Mouse (Mus musculus) testis, postnatal 14 days (tissue): ENCODE measurements around the gene Fig4.

Experiments used
- DNase-seq: peaks from one replicate; pipeline ENCODE4 v3.0.0; 2021; ENCODE audit warnings: low spot score

Fig4 gene

DNA sequence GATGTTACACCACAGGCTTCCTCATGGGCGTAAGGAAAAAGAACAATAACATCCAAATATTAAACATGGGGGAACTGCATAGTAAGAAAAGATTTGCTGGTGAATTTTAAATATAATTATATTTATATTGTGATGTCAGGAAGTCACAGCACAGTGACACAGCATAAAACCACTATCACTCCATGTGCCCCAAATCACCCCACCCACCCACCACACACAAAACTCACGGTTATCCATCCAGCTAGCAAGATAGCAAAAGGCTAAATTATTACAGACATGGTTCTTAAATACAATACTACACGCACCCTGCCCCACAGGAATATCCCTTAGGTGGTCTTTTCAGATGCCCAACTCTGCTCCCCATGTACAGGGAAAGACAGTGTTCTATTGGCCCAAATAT lies 89.0 kb downstream of the Fig4 start:
- no peak for DNase-seq

DNA sequence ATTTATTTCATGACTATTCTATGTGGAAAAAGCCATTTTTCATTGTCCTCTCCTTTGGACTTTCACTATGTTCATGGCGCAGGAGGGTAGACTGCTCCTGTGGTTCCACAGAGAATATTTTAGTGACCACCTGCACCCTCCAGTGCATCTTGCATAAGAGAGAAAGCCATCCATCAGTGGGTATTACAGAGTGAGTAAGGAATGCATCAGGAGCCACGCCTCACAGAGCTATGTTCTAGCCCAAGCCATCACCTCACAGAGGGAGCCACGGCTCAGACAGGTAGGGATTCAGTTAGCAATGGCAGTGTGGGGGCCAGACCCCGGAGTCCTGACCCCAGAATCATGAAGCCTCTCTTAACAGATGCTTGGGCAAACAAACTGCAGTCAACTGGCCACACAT lies 93.5 kb downstream of the Fig4 start:
- no peak for DNase-seq

DNA sequence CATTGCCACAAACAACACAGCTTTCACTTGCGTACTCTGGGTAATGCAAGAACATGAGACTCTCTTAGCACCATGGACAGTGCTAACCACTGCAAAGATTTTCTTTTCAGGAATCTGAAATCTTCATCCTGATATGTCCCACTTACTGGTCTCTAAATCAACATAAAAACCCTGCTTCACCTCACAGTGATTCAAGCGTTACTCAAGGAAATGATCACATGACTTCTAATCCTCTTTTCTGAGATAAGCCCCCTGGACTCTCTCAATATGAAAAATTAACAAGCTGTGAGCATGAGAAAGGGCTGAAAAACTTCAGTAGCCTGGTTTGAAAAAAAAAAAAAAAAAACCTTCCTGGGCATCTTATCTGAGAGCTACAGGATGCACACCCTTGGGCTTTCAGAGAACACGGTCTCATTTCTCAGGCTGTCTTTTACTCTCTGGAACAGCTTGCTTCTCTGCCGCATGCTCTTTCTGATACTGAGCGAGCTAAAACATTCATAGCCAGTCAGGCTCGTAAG lies 94.1 kb downstream of the Fig4 start:
- DNase-seq, result no peak

DNA sequence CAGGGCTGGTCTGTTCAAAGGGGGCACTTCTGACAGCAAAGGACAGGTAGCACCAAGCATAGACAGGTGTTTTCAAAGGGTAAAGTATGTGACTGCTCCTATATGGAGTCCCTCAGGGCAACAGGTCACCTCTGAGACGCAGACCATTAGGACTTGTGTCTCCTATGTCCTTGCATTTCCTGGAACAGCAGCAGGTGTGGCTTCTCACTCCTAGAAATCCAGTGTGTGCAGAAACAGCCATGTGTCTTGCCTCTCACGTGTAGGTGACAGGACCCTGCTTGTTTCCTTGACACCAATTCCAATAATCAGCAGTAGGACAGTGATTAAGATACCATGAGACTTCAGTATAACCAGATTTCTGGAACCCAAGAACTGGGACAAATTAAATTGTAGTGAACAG lies 97.4 kb downstream of the Fig4 start:
- DNase-seq, result no peak

DNA sequence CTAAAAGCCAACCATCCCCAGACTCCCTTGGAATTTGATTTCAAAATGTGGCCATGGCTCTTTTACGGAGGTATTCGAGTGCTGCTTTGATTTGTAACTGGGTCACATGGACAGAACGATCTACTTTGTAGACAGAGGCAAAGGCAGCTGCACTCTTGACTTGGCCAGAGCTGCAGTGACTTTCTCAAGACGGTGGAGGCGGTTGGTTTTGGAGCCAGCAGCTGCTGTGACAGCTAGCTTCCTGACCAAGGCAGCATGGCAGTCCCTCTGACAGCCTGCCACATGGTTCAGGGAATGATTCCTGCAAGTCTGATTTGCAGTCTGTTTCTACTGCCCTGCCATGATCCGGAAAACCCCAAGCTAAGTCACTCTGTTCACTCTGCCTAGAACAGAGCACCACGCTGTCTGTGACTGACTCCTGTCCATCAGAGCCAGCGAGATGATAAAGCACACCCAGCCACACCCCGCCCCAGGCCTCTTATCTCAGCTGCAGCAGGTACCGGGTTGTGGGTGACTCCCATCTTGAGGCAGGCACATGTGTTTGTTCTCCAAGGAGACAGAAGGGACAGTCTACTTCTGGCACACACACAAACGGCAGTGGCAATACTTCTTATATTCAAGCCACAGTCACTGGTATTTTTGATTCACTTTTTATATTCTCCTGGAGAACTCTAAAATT lies 98.3 kb downstream of the Fig4 start:
- DNase-seq, result no peak

DNA sequence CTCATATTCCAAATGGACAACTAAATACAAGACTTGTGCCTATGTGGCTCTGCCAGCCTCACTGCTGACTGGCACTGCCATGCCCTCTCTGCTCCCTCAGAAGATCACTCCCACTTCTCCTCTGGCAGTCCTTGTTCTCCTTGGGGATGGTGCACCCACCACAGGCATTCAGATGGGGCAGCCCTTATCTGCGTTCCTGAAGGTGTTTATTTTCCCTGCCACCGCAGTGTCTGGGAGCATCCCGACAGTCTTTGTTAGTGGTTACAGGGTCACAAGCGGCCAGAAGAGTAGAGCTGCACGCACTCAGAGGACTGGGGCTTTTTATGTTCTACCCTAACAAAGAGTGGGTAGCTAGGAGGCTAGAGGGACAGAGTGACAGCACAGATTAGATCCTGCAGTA lies 98.9 kb downstream of the Fig4 start:
- no peak for DNase-seq

DNA sequence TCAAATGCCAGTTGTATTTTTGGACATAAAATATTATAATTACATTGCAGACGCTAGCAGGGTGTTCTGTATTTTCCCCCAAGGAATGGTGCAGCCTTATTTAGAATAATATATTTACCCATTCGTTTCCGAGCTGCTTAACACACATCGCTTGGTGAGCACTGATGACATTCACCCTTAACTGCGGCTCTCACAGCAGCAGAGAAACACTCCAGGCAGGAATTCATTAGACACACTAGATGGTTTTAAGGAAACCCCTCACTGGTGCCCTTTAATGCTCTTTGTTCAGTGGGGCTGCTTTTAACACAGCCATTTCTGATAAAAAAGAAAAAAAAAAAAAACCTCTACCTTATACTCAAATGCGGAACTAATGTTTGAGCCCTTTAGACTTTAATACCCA lies 104.3 kb downstream of the Fig4 start:
- no peak for DNase-seq

DNA sequence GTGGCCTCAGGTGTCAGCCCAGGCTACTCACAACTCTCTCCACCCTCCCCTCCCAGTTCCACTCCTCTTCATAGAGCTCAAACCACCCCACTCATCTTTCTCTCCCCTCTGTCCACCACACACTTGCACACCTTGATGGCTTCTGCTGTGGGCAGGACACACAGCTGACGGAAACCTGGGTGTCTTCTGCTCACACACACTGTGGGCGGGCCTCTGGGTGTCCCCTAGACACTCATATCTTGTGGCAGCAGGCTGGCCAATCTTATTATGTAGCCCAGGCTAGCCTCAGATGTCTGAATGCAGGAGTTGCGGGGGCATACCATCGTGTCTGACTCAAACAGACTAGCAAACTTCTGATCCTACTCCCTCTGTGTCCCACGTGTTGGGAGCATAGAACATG lies 105.3 kb downstream of the Fig4 start:
- DNase-seq, result no peak

DNA sequence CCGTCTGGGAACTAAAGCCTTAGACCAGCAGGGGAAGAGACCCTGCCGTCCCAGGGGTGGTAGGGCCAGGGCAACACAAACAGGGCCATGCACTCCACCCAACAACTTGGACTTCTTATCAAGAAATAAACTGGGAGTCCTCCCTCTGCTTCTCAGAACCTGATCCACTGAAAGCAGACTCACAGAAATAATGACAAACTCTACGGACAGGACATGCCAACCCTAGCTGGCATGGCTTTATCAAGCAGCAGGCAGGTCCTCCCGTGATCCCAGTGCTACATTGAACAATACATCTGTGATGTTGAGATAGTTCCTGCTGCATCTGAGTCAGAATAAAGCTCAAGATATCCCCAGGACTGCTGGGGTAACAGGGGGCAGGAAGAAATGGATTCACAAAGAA lies 106.8 kb downstream of the Fig4 start:
- DNase-seq, result no peak

DNA sequence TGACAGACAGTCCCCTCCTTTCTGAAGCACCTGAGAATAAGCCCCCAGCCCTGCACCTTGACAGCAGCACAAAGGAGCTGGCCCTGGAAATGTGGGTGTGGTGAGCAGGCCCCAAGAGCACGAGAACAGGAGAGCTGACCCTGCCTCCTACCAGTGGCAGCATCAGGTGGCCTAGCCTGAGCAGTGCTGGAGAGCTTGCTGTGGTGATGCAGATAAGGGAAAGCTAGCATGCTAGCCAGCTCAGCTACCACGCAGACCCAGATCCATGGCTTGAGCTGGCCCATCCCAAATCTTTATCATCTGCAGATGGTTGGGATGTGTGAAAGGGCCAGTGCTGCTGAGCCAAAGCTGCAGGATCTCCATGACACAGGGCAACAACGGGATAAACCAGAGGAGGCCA lies 113.7 kb downstream of the Fig4 start:
- no peak for DNase-seq

DNA sequence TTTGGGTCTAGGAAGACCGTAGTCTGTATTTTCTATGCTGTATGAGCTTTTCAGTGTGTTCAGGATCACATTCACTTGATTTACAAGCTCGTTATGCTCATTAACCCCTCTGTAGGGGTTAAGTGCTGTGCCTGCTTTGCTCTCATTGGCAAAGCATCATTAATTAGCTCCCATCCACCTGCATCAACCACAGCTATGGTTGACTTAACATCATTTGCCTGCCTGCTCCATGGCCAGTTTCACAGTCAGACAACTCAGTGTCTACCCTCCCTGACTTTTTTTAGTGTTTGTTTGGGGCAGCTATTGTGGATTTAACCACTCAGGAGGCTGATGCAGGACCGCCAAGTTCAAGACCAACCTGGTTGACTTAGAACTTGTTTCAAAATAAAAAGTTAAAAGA lies 119.1 kb downstream of the Fig4 start:
- no peak for DNase-seq

DNA sequence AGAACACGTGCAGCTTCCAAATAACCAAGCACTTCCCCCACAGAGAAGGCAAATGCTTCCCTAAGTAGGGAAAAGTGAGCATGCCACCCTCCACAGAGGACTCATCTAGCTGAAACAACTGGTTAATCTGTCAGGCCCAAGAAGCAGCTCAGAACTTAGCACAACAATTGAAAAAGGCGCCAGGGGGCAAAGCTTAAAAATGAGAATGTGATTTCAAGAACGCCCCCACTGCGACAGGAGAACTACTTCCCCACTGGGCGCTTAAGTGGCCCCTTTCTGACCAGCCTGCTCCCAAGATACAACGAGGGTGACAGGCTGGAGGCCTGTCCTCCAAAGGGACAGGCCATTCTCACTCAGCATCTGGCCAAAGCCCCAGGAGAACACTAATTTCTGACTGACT lies 120.4 kb downstream of the Fig4 start:
- no peak for DNase-seq

DNA sequence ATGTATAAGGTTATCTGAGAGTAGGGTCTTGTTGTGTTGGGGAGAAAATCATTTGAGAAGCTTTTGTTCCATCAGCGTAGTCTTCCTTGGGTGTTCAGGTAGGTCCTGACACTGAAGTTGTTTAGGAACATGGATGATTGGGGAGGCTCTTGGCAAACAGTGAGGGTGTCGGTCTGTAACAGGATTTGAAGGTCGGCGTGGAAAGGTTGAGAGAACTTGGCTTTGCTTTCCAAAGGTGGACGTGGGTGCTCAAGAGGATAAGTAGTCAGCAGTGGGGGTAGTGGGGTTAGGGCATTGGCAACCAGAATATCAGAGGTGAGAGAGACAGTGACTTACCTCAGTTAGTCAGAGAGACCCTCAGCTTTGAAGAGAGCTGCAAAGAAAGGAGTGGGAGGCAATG lies 136.9 kb downstream of the Fig4 start:
- DNase-seq, result no peak

DNA sequence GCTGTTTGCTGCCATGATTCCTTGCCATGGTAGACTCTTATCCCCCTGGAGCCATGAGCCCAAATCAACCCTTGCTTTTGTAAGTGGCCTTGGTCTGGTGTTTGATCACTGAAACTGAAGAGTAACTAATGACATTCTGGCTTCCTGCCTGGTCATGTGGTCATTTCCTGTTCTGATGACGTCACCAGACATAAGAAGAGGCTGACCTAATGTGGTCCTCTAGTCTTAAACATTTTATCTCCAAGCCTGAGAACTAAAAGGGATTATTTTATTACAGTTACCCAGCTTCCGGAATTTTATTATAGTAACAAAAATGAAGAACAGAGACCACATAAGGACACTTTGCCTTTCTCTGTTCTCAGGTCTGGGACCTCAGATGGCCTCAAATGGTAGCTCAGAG lies 140.0 kb downstream of the Fig4 start:
- no peak for DNase-seq

DNA sequence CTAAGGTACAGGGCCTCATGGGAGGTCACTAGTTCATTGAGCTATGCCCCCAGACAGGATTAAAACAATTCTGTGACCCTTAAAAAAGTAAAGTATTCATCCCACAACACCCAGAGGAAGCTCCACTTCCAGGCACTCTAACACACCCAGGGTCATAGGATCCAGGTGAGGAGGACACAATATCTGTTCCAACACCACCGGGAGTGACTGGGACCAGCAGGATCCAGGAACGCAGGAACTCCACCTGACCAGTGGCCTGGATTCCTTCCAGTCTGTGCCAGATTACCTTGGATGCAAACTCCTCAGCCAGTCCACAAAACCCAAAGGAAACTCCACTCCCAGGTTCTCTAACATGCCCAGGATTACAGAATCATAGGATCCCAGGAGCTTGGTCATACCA lies 145.8 kb downstream of the Fig4 start:
- DNase-seq, result no peak

DNA sequence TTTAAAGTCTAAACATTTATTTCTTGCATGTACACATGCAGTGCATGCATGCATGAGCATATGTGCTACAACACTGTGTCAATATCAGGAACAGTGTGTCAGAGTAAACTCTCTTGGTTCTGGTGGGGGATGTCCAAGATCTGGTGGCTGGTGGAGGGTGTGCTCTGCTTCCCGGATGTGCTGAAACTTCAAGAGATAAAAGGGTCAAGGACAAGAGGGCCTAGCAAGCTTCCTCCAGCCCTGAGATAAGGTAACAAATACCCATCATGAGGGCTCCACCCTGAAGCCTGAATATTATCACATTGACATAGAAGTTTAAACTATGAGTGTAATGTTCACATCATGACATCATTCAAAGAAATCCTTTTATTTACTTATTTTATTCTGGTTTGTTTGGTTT lies 146.4 kb downstream of the Fig4 start:
- DNase-seq, result no peak

DNA sequence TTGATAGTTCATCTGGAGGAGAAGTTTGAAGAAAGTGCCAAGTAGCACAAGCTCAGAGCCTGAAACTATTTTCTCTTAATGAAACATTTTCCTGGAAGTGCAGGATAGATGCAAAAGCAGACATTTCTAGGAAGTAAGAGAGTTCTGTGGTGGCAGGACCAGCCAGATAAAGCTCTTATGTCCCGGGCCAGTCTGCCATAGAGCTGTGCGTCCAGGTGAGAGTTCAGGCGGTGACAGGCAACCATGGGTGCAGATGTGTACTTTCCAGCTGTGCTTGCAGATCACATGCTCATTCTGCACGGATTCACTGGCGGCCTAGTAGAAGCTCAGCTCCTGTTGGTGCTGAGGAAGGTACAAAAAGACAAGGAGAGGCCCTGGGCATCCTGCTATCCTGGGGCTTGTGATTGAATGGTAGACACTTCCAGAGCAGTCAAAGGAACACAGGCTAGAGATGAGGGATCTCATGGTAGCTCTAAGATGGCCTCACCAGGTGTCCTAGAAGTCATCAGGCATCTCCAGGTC lies 149.8 kb downstream of the Fig4 start:
- no peak for DNase-seq

DNA sequence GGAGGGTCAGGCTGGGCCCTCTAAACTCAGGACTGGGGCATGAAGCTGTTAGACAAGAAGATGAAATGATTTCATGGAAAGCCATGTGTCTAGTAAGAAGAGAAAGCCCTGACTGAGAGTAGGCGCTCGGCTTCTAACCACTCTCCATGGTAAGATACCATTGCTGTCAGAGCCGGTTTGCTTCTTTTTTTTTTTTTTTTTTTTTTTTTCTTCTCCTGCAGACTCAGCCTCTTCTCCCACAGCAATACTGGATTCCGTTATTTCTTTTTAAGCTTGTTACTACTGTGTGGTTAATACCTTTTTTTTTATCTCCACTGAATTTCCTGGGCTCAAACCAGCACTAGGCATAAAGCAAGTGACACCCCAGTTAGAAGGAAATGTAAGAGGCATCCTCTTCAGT lies 151.2 kb downstream of the Fig4 start:
- DNase-seq, result no peak

DNA sequence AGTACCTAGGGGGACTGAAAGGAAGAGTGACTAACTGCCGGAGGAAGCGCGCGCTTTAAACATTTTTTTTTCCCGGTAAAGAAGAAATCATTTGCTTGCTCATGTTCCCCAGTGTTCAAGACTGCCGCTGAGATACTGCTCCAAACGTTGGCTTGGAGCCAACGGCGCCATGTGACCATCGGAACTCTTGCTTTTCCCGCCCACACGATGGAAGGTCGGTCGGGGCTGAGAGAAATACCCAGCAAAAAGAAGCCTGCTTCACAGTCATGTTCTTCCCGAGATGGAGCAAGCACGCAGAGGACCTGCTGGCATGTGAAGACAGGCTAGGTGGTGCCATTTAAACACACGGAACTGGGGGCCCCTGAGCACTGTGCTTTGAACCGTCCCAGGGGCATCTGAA lies 151.6 kb downstream of the Fig4 start:
- no peak for DNase-seq

DNA sequence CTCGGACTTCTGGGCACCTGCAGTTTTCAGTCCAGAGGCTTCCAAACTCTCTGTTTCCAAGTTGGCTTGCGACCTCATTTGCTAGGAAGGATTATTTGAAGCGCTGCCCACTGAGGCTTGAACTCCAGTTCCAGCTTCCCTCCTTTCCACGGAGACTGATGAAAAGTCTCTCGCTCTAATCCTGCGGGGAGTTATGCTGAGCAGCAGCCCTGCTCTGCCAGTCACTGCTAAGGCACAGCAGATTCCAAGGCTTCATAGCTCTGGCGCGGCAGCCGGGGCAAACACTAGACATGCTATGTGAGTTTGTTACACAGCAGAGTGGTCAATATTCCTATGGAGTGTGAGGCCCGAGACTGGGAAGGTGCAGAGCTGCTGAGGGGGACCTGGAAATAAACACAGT lies 152.0 kb downstream of the Fig4 start:
- no peak for DNase-seq

DNA sequence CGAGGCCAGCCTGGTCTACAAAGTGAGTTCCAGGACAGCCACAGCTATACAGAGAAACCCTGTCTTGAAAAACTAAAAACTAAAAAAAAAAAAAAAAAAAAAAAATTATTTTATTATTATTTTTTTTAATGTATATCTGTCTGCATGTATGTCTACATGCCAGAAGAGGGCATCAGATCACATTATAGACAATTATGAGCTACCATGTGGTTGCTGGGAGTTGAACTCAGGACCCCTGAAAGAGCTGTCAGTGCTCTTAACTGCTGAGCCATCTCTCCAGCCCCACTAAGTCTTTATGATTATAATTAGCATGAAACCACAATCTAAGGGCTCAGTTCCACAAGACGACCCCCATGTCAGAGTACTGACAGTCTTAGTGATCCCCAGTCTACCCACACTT lies 152.6 kb downstream of the Fig4 start:
- no peak for DNase-seq

DNA sequence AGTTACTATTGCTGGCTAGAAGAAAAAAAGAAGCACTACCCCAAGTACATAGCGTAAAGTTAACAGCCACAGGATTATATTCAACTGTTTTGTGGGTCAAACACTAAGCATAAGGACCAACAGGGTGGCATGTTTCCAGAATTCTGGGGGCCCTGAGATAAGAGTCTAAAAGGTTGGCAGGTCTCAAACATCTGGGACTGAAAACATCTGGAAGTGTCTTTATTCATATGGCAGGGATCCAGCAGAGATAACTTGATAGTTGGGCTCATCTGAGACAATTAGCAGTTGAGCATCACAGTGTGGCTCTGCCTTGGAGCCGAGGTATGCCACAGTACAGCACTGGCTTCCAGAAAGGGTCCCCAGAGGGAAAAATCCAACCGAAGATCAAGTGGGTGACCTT lies 153.8 kb downstream of the Fig4 start:
- DNase-seq, result no peak

DNA sequence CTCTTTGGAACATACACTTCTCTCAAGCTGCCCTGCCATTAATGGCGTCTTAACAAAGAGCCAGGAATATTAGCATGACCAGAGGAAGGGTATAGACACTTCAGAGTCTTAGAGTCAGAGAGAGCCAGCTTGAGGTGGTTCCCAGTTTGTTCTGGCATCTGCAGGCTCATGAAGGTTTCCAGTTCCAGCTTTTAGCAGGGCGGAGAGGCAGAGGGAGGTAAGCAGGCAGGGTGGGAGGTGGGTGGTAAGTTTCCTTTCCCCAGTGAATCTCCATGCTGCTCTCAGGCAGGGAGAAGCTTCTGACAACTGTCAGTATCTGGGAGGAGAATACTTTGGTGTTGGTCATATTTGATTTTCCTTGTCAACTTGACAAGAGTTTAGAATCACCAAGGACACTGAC lies 156.9 kb downstream of the Fig4 start:
- DNase-seq, result no peak
